Mouse (Mus musculus): ENCODE measurements around the gene Prr13. TPM values are rescaled to one million over a fixed set of nuclear protein-coding genes. Genes with fewer than 3 reads are reported as not detected.

Gene Prr13
- polyA plus RNA-seq, 1 experiment: 271 TPM

- DNase-seq: peak; percentile 84
Observed at GRCm38 (mm10) chr15:102470605-102471294, 11.9 kb downstream of the Prr13 start.

GRCm38 (mm10) chr15:102471295-102471645 lies 12.4 kb downstream of the Prr13 start:
- no peak for TF ChIP-seq CTCF (IDR thresholded peaks at IDR 0.05; ENCODE audit: insufficient read depth, low read length)
- TF ChIP-seq POLR2A (IDR thresholded peaks at IDR 0.05; ENCODE audit: borderline replicate concordance, extremely low read depth, low read depth, low read length): no peak
- peak overlapping the region; percentile 80 for H3K4me3 ChIP-seq (replicated peaks; ENCODE audit: extremely low read depth, low read depth, low read length)
- WGBS: 1% methylated on average over 10 of the region's 10 CpGs
- peaks cover 10% of the 10 kb centered on the region for H3K4me1 ChIP-seq (ENCODE audit: control insufficient read depth, insufficient read depth, low read length)
- DNase-seq: no peak

More at GRCm38 (mm10) chr15:102470605-102471294, 11.9 kb downstream of the Prr13 start:
- under 1% methylated on average over 36 of the region's 67 CpGs for WGBS
- peak overlapping the region; percentile 80 for H3K4me3 ChIP-seq (replicated peaks; ENCODE audit: extremely low read depth, low read depth, low read length)
- TF ChIP-seq CTCF (IDR thresholded peaks at IDR 0.05; ENCODE audit: insufficient read depth, low read length): no peak
- peak; percentile 39; the same call in 1 of the 2 replicates for TF ChIP-seq POLR2A (IDR thresholded peaks at IDR 0.05; ENCODE audit: borderline replicate concordance, extremely low read depth, low read depth, low read length)
- peaks cover 10% of the 10 kb centered on the region for H3K4me1 ChIP-seq (ENCODE audit: control insufficient read depth, insufficient read depth, low read length)

GRCm38 (mm10) chr15:102471727-102472126 lies 12.9 kb downstream of the Prr13 start:
- Histone ChIP-seq H3K4me1 (ENCODE audit: control insufficient read depth, insufficient read depth, low read length) (peaks cover 10% of the 10 kb centered on the region), H3K4me3 (replicated peaks; ENCODE audit: extremely low read depth, low read depth, low read length) (no peak overlapping the region)
- no peak for DNase-seq
- TF ChIP-seq CTCF (IDR thresholded peaks at IDR 0.05; ENCODE audit: insufficient read depth, low read length) (no peak), POLR2A (IDR thresholded peaks at IDR 0.05; ENCODE audit: borderline replicate concordance, extremely low read depth, low read depth, low read length) (no peak)

- Histone ChIP-seq H3K4me1 (ENCODE audit: control insufficient read depth, insufficient read depth, low read length) (peaks cover 10% of the 10 kb centered on the region), H3K4me3 (replicated peaks; ENCODE audit: extremely low read depth, low read depth, low read length) (no peak overlapping the region)
- TF ChIP-seq POLR2A (IDR thresholded peaks at IDR 0.05; ENCODE audit: borderline replicate concordance, extremely low read depth, low read depth, low read length) (no peak), CTCF (IDR thresholded peaks at IDR 0.05; ENCODE audit: insufficient read depth, low read length) (no peak)
- no peak for DNase-seq
- WGBS: 36% methylated on average over 2 of the region's 2 CpGs
Observed at GRCm38 (mm10) chr15:102473246-102473645, 14.4 kb downstream of the Prr13 start.

GRCm38 (mm10) chr15:102474520-102474919 lies 15.7 kb downstream of the Prr13 start:
- TF ChIP-seq POLR2A (IDR thresholded peaks at IDR 0.05; ENCODE audit: borderline replicate concordance, extremely low read depth, low read depth, low read length) (no peak), CTCF (IDR thresholded peaks at IDR 0.05; ENCODE audit: insufficient read depth, low read length) (no peak)
- no peak overlapping the region for H3K4me3 ChIP-seq (replicated peaks; ENCODE audit: extremely low read depth, low read depth, low read length)
- DNase-seq: no peak
- 83% methylated on average over 2 of the region's 2 CpGs for WGBS
- H3K4me1 ChIP-seq (ENCODE audit: control insufficient read depth, insufficient read depth, low read length): peaks cover 10% of the 10 kb centered on the region

GRCm38 (mm10) chr15:102483136-102483535 lies 24.3 kb downstream of the Prr13 start:
- H3K4me3 ChIP-seq (replicated peaks; ENCODE audit: extremely low read depth, low read depth, low read length): no peak overlapping the region
- no peak for DNase-seq
- no peaks in the 10 kb centered on the region for H3K4me1 ChIP-seq (ENCODE audit: control insufficient read depth, insufficient read depth, low read length)
- no peak for TF ChIP-seq POLR2A (IDR thresholded peaks at IDR 0.05; ENCODE audit: borderline replicate concordance, extremely low read depth, low read depth, low read length)
- no peak for TF ChIP-seq CTCF (IDR thresholded peaks at IDR 0.05; ENCODE audit: insufficient read depth, low read length)
- 89% methylated on average over 3 of the region's 3 CpGs for WGBS

GRCm38 (mm10) chr15:102485853-102486252 lies 27.0 kb downstream of the Prr13 start:
- Histone ChIP-seq H3K4me1 (ENCODE audit: control insufficient read depth, insufficient read depth, low read length) (no peaks in the 10 kb centered on the region), H3K4me3 (replicated peaks; ENCODE audit: extremely low read depth, low read depth, low read length) (no peak overlapping the region)
- no peak for DNase-seq
- no peak for TF ChIP-seq CTCF (IDR thresholded peaks at IDR 0.05; ENCODE audit: insufficient read depth, low read length)
- no peak for TF ChIP-seq POLR2A (IDR thresholded peaks at IDR 0.05; ENCODE audit: borderline replicate concordance, extremely low read depth, low read depth, low read length)
- 85% methylated on average over 12 of the region's 12 CpGs for WGBS

GRCm38 (mm10) chr15:102487664-102488063 lies 28.8 kb downstream of the Prr13 start:
- H3K4me3 ChIP-seq (replicated peaks; ENCODE audit: extremely low read depth, low read depth, low read length): no peak overlapping the region
- WGBS: 50% methylated on average over 1 of the region's 1 CpGs

GRCm38 (mm10) chr15:102498322-102498721 lies 39.5 kb downstream of the Prr13 start:
- Histone ChIP-seq H3K4me3 (replicated peaks; ENCODE audit: extremely low read depth, low read depth, low read length) (no peak overlapping the region), H3K4me1 (ENCODE audit: control insufficient read depth, insufficient read depth, low read length) (peaks cover 5% of the 10 kb centered on the region)
- no peak for DNase-seq
- TF ChIP-seq POLR2A (IDR thresholded peaks at IDR 0.05; ENCODE audit: borderline replicate concordance, extremely low read depth, low read depth, low read length): no peak
- TF ChIP-seq CTCF (IDR thresholded peaks at IDR 0.05; ENCODE audit: insufficient read depth, low read length): no peak
- 89% methylated on average over 3 of the region's 3 CpGs for WGBS

More at GRCm38 (mm10) chr15:102487664-102488063, 28.8 kb downstream of the Prr13 start:
- no peak for TF ChIP-seq POLR2A (IDR thresholded peaks at IDR 0.05; ENCODE audit: borderline replicate concordance, extremely low read depth, low read depth, low read length)
- no peak for TF ChIP-seq CTCF (IDR thresholded peaks at IDR 0.05; ENCODE audit: insufficient read depth, low read length)
- H3K4me1 ChIP-seq (ENCODE audit: control insufficient read depth, insufficient read depth, low read length): no peaks in the 10 kb centered on the region; the same call in 1 of the 2 replicates
- DNase-seq: no peak

GRCm38 (mm10) chr15:102499370-102499769 lies 40.5 kb downstream of the Prr13 start:
- DNase-seq: no peak
- WGBS: 59% methylated on average over 3 of the region's 3 CpGs
- no peak for TF ChIP-seq CTCF (IDR thresholded peaks at IDR 0.05; ENCODE audit: insufficient read depth, low read length)
- TF ChIP-seq POLR2A (IDR thresholded peaks at IDR 0.05; ENCODE audit: borderline replicate concordance, extremely low read depth, low read depth, low read length): no peak
- Histone ChIP-seq H3K4me1 (ENCODE audit: control insufficient read depth, insufficient read depth, low read length) (no peaks in the 10 kb centered on the region), H3K4me3 (replicated peaks; ENCODE audit: extremely low read depth, low read depth, low read length) (no peak overlapping the region)

Measured in lung, adult 2 months (tissue).